Mouse (Mus musculus): ENCODE measurements around the gene Dab1. TPM values are rescaled to one million over a fixed set of nuclear protein-coding genes. Genes with fewer than 3 reads are reported as not detected.

Dab1 gene
- polyA plus RNA-seq, 1 experiment: not detected

GRCm38 (mm10) chr4:104062356-104062755 lies 443.2 kb downstream of the Dab1 start:
- TF ChIP-seq GATA1 (IDR thresholded peaks at IDR 0.05; ENCODE audit: low read length): no peak

- no peak for TF ChIP-seq GATA1 (IDR thresholded peaks at IDR 0.05; ENCODE audit: low read length)
Measured at GRCm38 (mm10) chr4:104066901-104067300, 447.7 kb downstream of the Dab1 start.

GRCm38 (mm10) chr4:104067748-104068147 lies 448.6 kb downstream of the Dab1 start:
- no peak for TF ChIP-seq GATA1 (IDR thresholded peaks at IDR 0.05; ENCODE audit: low read length)

GRCm38 (mm10) chr4:104071296-104071695 lies 452.1 kb downstream of the Dab1 start:
- TF ChIP-seq GATA1 (IDR thresholded peaks at IDR 0.05; ENCODE audit: low read length): no peak

- no peak for TF ChIP-seq GATA1 (IDR thresholded peaks at IDR 0.05; ENCODE audit: low read length)
Measured at GRCm38 (mm10) chr4:104073920-104074459, 454.8 kb downstream of the Dab1 start.

DNA sequence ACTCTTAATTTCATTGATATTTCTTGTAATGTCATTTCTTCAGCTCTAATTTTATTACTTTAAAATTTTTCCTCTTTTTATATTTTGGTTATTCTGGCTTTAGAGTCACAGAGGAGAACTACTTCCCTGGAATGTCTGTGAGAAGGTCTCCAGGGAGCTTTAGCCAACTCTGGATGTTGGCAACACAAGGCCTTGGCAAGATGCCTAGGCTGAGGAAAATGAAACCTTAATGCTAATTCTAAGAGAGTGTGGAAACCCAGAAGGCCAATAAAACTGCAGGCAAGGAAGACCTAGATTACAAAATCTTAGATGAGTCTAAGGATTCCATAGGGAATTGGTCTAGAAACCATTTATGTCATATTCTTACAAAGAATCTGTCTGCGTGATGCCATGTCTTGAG lies 458.6 kb downstream of the Dab1 start:
- TF ChIP-seq GATA1 (IDR thresholded peaks at IDR 0.05; ENCODE audit: low read length): no peak

GRCm38 (mm10) chr4:104106299-104106698 lies 487.1 kb downstream of the Dab1 start:
- no peak for TF ChIP-seq GATA1 (IDR thresholded peaks at IDR 0.05; ENCODE audit: low read length)

- TF ChIP-seq GATA1 (IDR thresholded peaks at IDR 0.05; ENCODE audit: low read length): no peak
Measured at GRCm38 (mm10) chr4:104111614-104112013, 492.5 kb downstream of the Dab1 start.

- TF ChIP-seq GATA1 (IDR thresholded peaks at IDR 0.05; ENCODE audit: low read length): no peak
Measured at GRCm38 (mm10) chr4:104113209-104114005, 494.2 kb downstream of the Dab1 start.

- no peak for TF ChIP-seq GATA1 (IDR thresholded peaks at IDR 0.05; ENCODE audit: low read length)
Measured at GRCm38 (mm10) chr4:104114006-104114361, 494.8 kb downstream of the Dab1 start.

DNA sequence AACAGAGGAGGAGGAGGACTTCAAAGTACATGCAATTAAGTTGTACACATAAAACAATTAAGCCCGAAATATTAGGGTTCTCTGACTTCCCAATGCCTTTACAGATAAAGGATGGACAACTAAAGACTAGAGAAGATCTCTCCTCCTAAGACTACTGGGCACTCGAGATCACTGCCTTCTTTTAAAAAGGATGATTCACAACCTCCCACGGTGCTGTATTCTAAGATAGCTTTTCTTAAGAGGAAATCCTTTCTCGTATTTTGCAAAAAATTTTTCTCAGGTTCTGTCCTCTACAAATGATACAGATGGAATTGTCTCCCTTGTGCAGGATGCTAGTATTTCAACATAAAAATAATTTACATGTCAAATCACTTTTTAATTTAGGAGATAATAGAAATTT lies 500.9 kb downstream of the Dab1 start:
- TF ChIP-seq GATA1 (IDR thresholded peaks at IDR 0.05; ENCODE audit: low read length): no peak

DNA sequence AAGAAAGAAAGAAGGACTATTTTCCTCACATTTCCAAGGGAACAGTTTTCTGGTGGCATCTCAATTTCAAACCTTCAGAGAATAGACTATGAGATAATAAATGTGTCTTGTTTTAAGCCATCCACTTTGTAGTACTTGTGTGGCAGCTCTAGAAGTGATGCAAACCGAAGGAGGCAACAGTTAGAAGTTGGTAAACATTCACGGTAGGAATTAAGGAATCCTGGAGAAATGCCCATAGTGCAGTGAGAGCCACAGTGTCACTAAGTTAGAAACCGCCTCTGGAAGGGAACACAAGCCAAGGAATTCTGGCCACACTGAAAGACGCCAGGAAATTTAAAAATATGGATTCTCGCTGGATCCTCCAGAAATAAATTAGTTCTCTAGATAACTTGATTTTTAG lies 502.8 kb downstream of the Dab1 start:
- TF ChIP-seq GATA1 (IDR thresholded peaks at IDR 0.05; ENCODE audit: low read length): no peak

GRCm38 (mm10) chr4:104122364-104122763 lies 503.2 kb downstream of the Dab1 start:
- TF ChIP-seq GATA1 (IDR thresholded peaks at IDR 0.05; ENCODE audit: low read length): no peak

- no peak for TF ChIP-seq GATA1 (IDR thresholded peaks at IDR 0.05; ENCODE audit: low read length)
Measured at GRCm38 (mm10) chr4:104153637-104154036, 534.5 kb downstream of the Dab1 start.

- TF ChIP-seq GATA1 (IDR thresholded peaks at IDR 0.05; ENCODE audit: low read length): no peak
Measured at GRCm38 (mm10) chr4:104178067-104178466, 558.9 kb downstream of the Dab1 start.

DNA sequence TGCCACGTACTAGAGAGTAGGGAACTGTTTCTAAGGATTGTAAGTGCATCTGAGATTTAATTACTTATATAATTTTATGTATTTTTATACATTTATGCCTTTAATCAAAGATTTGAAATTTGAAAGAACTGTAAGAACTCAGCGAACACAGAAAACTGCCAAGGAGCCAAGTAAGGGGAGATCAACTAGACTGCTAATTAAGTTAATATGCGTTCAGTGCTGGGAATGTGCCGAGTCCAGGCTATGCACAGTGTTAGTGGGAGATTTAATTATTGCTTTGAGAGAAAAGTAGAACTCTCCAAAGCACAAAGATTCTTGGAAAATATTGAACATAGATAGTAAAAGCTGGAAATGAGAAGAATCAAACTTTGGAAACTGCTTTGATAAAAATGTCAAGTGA lies 567.2 kb downstream of the Dab1 start:
- TF ChIP-seq GATA1 (IDR thresholded peaks at IDR 0.05; ENCODE audit: low read length): no peak

DNA sequence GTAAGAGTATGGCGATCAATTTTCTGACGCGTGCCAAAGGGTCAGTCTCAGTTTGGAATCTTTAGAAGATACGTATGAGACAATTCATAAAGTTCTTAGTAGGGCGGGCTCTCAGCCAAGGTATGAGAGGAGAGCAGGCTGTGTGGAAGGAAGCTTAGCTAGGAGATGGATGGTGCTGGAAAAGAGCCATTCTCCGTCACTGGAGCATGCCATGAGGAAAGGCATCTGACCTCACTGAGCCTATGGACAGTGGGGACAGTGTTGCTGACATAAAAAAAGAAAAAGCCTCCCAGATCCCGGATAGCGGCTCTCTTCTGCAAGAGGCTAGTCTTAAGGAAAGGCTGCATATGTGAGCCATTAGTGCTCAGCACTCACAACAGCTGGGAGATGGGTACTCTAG lies 579.5 kb downstream of the Dab1 start:
- TF ChIP-seq GATA1 (IDR thresholded peaks at IDR 0.05; ENCODE audit: low read length): no peak
